Mouse (Mus musculus) heart, embryonic 16.5 days (tissue): ENCODE results near the gene Stag3. TPM values are rescaled to one million over a fixed set of nuclear protein-coding genes. Genes with fewer than 3 reads are reported as not detected.
A peak's percentile ranks its signal among the peaks of the same experiment; 100 is the strongest.

Experiments used
- ATAC-seq: fragments of 200-750 bp; cut with Nextera tagmentation; replicated peaks from 2 replicates; pipeline ENCODE4 v1.8.0; 2017; ENCODE audit warnings: moderate number of reproducible peaks; ENCODE audit not compliant: insufficient read depth, low FRiP score; ENCODE audit errors: extremely low read depth
- H3K27ac ChIP-seq: fragments of 300-500 bp; sonication (generic); 2 replicates; pipeline ENCODE4 v1.5.1; 2014; ENCODE audit warnings: mild to moderate bottlenecking, low read length, control low read depth, moderate library complexity
- H3K27me3 ChIP-seq: fragments of 300-500 bp; sonication (generic); 2 replicates; pipeline ENCODE4 v1.6.1; 2014; ENCODE audit warnings: low read length, mixed read lengths; ENCODE audit not compliant: control insufficient read depth, insufficient read depth
- H3K36me3 ChIP-seq: fragments of 300-500 bp; sonication (generic); 2 replicates; pipeline ENCODE4 v1.6.1; 2014; ENCODE audit not compliant: control insufficient read depth, insufficient read depth
- H3K4me1 ChIP-seq: fragments of 300-500 bp; sonication (generic); 2 replicates; pipeline ENCODE4 v1.6.1; 2014; ENCODE audit warnings: low read length, mixed read lengths; ENCODE audit not compliant: control insufficient read depth, insufficient read depth
- H3K4me2 ChIP-seq: fragments of 300-500 bp; sonication (generic); 2 replicates; pipeline ENCODE4 v1.6.1; 2014; ENCODE audit warnings: low read depth, mild to moderate bottlenecking, control low read depth, low read length
- H3K4me3 ChIP-seq: fragments of 300-500 bp; sonication (generic); 2 replicates; pipeline ENCODE4 v1.5.1; 2014; ENCODE audit warnings: mild to moderate bottlenecking, control low read depth, low read length
- H3K9ac ChIP-seq: fragments of 300-500 bp; sonication (generic); 2 replicates; pipeline ENCODE4 v1.6.1; 2014; ENCODE audit warnings: low read length, control low read depth
- H3K9me3 ChIP-seq: fragments of 300-500 bp; sonication (generic); replicated peaks from 2 replicates; pipeline ENCODE4 v1.6.1; 2016; ENCODE audit warnings: low read length; ENCODE audit not compliant: control insufficient read depth
- WGBS: fragments of 180-500 bp; shearing (Covaris S2); extraction: QIAGEN DNeasy Blood & Tissue Kit; methylation state at CpG from one replicate; pipeline ENCODE4 v1.1.7; 2014; 5-methylcytosine and 5-hydroxymethylcytosine counted together
- polyA plus RNA-seq: library from polyadenylated mRNA; unstranded; fragments of >200 nt; fragmentation: Nextera tagmentation; extraction: Ambion mirVana; gene quantifications from 2 replicates; pipeline ENCODE4 v1.2.1, GENCODE M21; 2015

Gene Stag3
- polyA plus RNA-seq, 1 experiment from 2014 or later, result 2.0 TPM

DNA sequence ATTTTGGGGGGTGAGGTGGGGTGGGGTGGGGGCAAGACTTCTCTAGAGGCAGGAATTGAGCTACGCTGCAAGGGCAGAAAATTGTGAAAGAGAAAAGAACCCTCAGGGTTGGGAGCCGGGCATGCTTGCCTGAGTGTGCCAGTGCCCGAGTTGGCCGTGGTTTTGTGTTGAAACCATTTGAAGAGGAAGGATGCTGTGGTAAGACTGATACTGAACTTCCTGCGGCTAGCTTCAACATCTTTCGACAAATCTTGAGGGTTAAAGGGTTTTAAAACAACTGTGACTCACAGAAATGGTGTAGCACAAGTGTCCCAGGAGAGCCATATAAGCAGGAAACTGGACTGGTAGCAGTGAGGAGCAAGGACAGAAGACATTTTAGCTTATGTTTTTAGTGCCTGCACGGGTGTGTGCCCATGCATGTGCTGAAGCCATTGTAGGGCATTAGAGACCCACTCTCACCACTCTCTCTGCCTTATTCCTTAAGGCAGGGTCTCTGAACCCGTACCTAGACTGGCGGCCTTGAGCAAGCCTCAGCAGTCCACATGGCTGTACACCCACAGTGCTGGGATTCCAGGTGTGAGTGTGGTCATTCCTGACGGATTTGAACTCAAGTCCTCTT is 23.0 kb upstream of the Stag3 start:
- no peaks in the 10 kb centered on the region for H3K27me3 ChIP-seq
- 0 out of 2 replicates have a peak overlapping the region, but pooled peaks have one; percentile 12 for H3K27ac ChIP-seq
- H3K36me3 ChIP-seq, result peaks cover 14% of the 10 kb centered on the region
- H3K4me1 ChIP-seq, result peaks cover 17% of the 10 kb centered on the region
- no peak for ATAC-seq
- WGBS, result 82% methylated on average over 10 of the region's 10 CpGs
- no peak overlapping the region for H3K9ac ChIP-seq
- no peak overlapping the region for H3K4me3 ChIP-seq
- H3K4me2 ChIP-seq, result no peak overlapping the region
- no peaks in the 10 kb centered on the region; the same call in 1 of the 2 replicates for H3K9me3 ChIP-seq

- H3K9me3 ChIP-seq, result no peaks in the 10 kb centered on the region; the same call in 1 of the 2 replicates
- H3K27ac ChIP-seq, result no peak overlapping the region
- H3K4me1 ChIP-seq, result peaks cover 19% of the 10 kb centered on the region
- WGBS, result 86% methylated on average over 4 of the region's 4 CpGs
- H3K4me3 ChIP-seq, result no peak overlapping the region
- H3K9ac ChIP-seq, result no peak overlapping the region
- H3K36me3 ChIP-seq, result peaks cover 14% of the 10 kb centered on the region
- no peak overlapping the region for H3K4me2 ChIP-seq
- no peaks in the 10 kb centered on the region for H3K27me3 ChIP-seq
- ATAC-seq, result no peak
Measured at GRCm38 (mm10) chr5:138257585-138257978, 22.5 kb upstream of the Stag3 start.

- H3K27me3 ChIP-seq, result no peaks in the 10 kb centered on the region
- no peaks in the 10 kb centered on the region; the same call in 1 of the 2 replicates for H3K9me3 ChIP-seq
- WGBS, result 80% methylated on average over 3 of the region's 3 CpGs
- no peak overlapping the region for H3K4me2 ChIP-seq
- H3K4me1 ChIP-seq, result peaks cover 24% of the 10 kb centered on the region
- no peak overlapping the region for H3K4me3 ChIP-seq
- ATAC-seq, result no peak
- no peak overlapping the region for H3K9ac ChIP-seq
- H3K27ac ChIP-seq, result no peak overlapping the region
- H3K36me3 ChIP-seq, result peaks cover 14% of the 10 kb centered on the region
Measured at GRCm38 (mm10) chr5:138258078-138258477, 22.0 kb upstream of the Stag3 start.

- Histone ChIP-seq H3K36me3 (peaks cover 14% of the 10 kb centered on the region), H3K4me2 (no peak overlapping the region), H3K4me1 (peaks cover 25% of the 10 kb centered on the region), H3K9ac (no peak overlapping the region), H3K9me3 (no peaks in the 10 kb centered on the region), H3K27me3 (no peaks in the 10 kb centered on the region), H3K4me3 (no peak overlapping the region), H3K27ac (no peak overlapping the region)
- no peak for ATAC-seq
- WGBS, result 60% methylated on average over 6 of the region's 6 CpGs
Measured at GRCm38 (mm10) chr5:138258542-138258941, 21.5 kb upstream of the Stag3 start.

DNA sequence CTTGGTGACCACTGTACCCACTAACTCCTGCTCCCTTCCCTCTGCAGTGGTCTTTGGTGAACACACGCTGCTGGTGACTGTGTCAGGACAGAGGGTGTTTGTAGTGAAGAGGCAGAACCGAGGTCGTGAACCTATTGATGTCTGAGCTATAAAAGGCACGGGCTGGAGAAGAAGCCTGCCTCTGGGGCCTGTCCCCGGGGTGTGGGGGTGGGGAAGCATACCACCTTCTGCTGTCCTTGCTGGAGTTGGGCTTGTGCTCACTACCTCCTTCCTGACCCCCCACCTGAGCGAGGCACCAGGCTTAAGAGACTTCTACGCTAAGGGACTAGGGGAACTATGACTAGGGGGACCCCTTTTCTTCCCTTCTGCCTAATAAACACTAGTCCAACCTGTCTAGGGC is 21.0 kb upstream of the Stag3 start:
- Histone ChIP-seq H3K4me3 (no peak overlapping the region), H3K4me2 (no peak overlapping the region), H3K36me3 (peaks cover 14% of the 10 kb centered on the region), H3K27ac (no peak overlapping the region), H3K4me1 (peaks cover 25% of the 10 kb centered on the region), H3K9ac (no peak overlapping the region), H3K27me3 (no peaks in the 10 kb centered on the region), H3K9me3 (no peaks in the 10 kb centered on the region)
- no peak for ATAC-seq
- WGBS, result 46% methylated on average over 7 of the region's 7 CpGs

DNA sequence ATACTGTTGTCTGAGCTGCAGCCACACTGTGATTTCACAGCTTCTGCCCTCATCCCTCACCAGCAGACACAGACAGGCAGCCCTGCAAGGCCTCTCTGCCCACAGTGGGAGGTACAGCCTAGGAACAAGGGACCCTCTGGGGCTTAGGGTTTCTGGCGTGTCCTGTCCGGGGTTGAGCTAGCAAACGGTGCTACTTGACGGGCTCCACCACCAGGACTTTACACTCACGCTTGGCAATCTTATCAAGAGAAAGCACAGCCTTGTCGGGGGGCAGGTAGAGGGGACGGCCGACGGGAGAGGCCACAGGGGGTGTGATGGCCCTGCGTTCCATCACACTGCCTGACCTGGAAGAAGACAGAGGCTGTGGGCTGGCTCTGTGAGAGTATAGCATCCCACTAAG is 20.0 kb upstream of the Stag3 start:
- Histone ChIP-seq H3K4me1 (peaks cover 28% of the 10 kb centered on the region), H3K4me2 (no peak overlapping the region), H3K9me3 (no peaks in the 10 kb centered on the region), H3K36me3 (peaks cover 14% of the 10 kb centered on the region), H3K4me3 (no peak overlapping the region), H3K27me3 (no peaks in the 10 kb centered on the region), H3K9ac (0 out of 2 replicates have a peak overlapping the region, but pooled peaks have one; percentile 9), H3K27ac (no peak overlapping the region)
- no peak for ATAC-seq
- 55% methylated on average over 10 of the region's 10 CpGs for WGBS

GRCm38 (mm10) chr5:138260834-138261233 is 19.2 kb upstream of the Stag3 start:
- no peak for ATAC-seq
- Histone ChIP-seq H3K9ac (no peak overlapping the region), H3K4me1 (peaks cover 28% of the 10 kb centered on the region), H3K27ac (no peak overlapping the region), H3K4me2 (no peak overlapping the region), H3K36me3 (peaks cover 14% of the 10 kb centered on the region), H3K27me3 (no peaks in the 10 kb centered on the region), H3K4me3 (no peak overlapping the region), H3K9me3 (no peaks in the 10 kb centered on the region)
- 48% methylated on average over 11 of the region's 11 CpGs for WGBS

DNA sequence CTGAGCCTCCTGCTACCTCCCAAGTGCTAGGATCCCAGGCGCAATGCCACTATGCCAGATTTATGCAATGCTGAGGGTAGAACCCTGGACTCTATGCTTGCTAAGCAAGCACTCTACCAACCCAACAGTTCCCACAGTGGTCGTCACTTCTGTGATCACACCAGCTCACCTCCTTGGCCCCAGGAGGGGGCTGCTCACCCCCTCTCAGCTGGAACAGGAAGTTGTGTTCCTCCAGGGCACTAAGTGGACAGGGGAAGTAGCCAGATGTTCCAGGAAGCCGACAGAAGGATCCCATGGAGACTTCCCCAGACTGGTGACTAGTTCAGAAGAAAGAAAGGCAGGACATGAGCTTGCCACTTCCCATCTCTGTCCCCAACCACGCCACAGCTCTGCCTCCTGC is 18.0 kb upstream of the Stag3 start:
- Histone ChIP-seq H3K4me2 (no peak overlapping the region), H3K9me3 (no peaks in the 10 kb centered on the region), H3K27me3 (no peaks in the 10 kb centered on the region), H3K4me3 (no peak overlapping the region), H3K9ac (no peak overlapping the region), H3K4me1 (peaks cover 22% of the 10 kb centered on the region), H3K36me3 (peaks cover 14% of the 10 kb centered on the region), H3K27ac (no peak overlapping the region)
- 67% methylated on average over 4 of the region's 4 CpGs for WGBS
- no peak for ATAC-seq

- Histone ChIP-seq H3K9ac (peak overlapping the region; percentile 96), H3K4me2 (peak overlapping the region; percentile 88), H3K4me3 (peak overlapping the region; percentile 93), H3K36me3 (peaks cover 10% of the 10 kb centered on the region), H3K27me3 (no peaks in the 10 kb centered on the region), H3K4me1 (peaks cover 22% of the 10 kb centered on the region), H3K27ac (no peak overlapping the region), H3K9me3 (no peaks in the 10 kb centered on the region)
- no peak for ATAC-seq
- 50% methylated on average over 18 of the region's 18 CpGs for WGBS
Measured at GRCm38 (mm10) chr5:138262582-138263240, 17.3 kb upstream of the Stag3 start.
